Mouse (Mus musculus): Measurements from ENCODE around the gene Kcnh7. TPM values are rescaled to one million over a fixed set of nuclear protein-coding genes. Genes with fewer than 3 reads are reported as not detected.
A peak's percentile ranks its signal among the peaks of the same experiment; 100 is the strongest.

Gene Kcnh7
- total and polyA plus RNA-seq, 2 experiments from 2014 or later, result 8.6 to 11.4 TPM

DNA sequence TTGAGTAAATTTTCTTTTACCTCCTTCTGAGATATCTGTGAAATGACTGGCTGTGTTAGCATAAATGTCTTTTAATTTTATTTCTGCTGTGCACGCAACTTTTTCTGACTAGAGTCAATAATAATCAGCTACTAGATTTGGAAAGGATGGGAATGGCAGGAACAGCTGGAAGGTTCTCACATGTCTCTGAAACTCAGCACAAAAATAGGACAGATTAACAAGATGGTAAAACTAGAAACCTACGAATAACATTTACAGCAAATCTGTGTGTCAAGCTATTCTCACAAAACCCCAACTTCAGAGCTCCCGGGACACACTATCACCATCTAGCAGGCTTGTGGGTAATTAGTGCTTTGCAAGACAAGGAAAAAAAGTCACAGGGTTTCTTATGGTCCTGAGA, 134.2 kb downstream of the Kcnh7 start:
- ATAC-seq (no peak), DNase-seq (ENCODE audit: low spot score) (no peak)
- Histone ChIP-seq H3K9ac (replicated peaks; ENCODE audit: low read length) (no peak overlapping the region), H3K27ac (no peak overlapping the region), H3K4me3 (ENCODE audit: low read length) (no peak overlapping the region), H3K36me3 (ENCODE audit: insufficient read depth, low read length) (no peaks in the 10 kb centered on the region), H3K4me2 (ENCODE audit: low read depth, low read length) (no peak overlapping the region), H3K4me1 (ENCODE audit: insufficient read depth, low read length) (no peaks in the 10 kb centered on the region), H3K9me3 (ENCODE audit: low read length) (no peaks in the 10 kb centered on the region), H3K27me3 (ENCODE audit: insufficient read depth, low read length) (no peaks in the 10 kb centered on the region)
- WGBS, result 72% methylated on average over 3 of the region's 3 CpGs
- no peak for TF ChIP-seq CTCF (IDR thresholded peaks at IDR 0.05; ENCODE audit: low read depth)

DNA sequence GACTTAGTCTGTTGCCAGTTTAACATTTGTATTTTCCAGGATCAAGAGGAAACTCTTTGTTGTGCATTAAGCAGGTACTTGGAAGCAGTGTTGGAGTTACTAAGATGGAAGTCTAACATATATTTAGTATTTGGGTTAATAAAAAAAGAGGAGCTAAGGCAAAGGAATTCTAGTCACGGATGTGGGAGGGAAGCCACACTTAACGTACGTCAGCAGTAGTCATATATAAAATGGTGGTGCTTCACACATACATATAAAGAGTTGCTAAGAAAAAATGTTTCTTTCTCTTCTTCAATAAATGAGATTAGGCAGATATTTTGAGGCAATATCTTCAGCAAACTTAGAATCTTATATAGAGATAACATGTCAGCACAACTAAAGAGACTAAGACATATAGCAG, 144.4 kb downstream of the Kcnh7 start:
- Histone ChIP-seq H3K9ac (replicated peaks; ENCODE audit: low read length) (no peak overlapping the region), H3K9me3 (ENCODE audit: low read length) (no peaks in the 10 kb centered on the region), H3K27ac (no peak overlapping the region), H3K4me2 (ENCODE audit: low read depth, low read length) (no peak overlapping the region), H3K27me3 (ENCODE audit: insufficient read depth, low read length) (no peaks in the 10 kb centered on the region), H3K36me3 (ENCODE audit: insufficient read depth, low read length) (no peaks in the 10 kb centered on the region), H3K4me3 (ENCODE audit: low read length) (no peak overlapping the region), H3K4me1 (ENCODE audit: insufficient read depth, low read length) (no peaks in the 10 kb centered on the region)
- ATAC-seq, result no peak
- no peak for DNase-seq (ENCODE audit: low spot score)
- TF ChIP-seq CTCF (IDR thresholded peaks at IDR 0.05; ENCODE audit: low read depth), result no peak
- WGBS, result 97% methylated on average over 3 of the region's 3 CpGs

DNA sequence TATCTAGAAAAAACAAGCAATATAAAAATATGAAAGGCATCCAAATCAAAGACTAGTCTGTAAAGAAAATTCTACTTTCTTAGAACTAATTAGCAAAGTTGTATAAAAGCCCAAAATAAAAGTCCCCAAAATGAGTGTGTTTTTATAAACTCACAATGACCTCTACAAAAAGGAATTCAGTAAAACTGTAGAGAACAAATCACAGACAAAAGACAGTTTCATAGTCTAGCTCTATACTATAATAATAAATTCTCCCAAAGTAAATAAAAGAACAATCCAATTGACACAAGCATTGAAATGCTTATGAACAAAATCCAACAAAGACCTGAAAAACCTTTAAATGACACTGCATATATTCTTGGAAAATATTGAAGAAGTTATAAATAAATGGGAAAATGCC, 169.2 kb downstream of the Kcnh7 start:
- no peak overlapping the region for H3K9ac ChIP-seq (replicated peaks; ENCODE audit: low read length)
- H3K36me3 ChIP-seq (ENCODE audit: insufficient read depth, low read length), result no peaks in the 10 kb centered on the region
- no peak overlapping the region for H3K4me2 ChIP-seq (ENCODE audit: low read depth, low read length)
- TF ChIP-seq CTCF (IDR thresholded peaks at IDR 0.05; ENCODE audit: low read depth), result no peak
- H3K27me3 ChIP-seq (ENCODE audit: insufficient read depth, low read length), result no peaks in the 10 kb centered on the region
- no peaks in the 10 kb centered on the region for H3K9me3 ChIP-seq (ENCODE audit: low read length)
- H3K27ac ChIP-seq, result no peak overlapping the region
- no peak for DNase-seq (ENCODE audit: low spot score)
- H3K4me1 ChIP-seq (ENCODE audit: insufficient read depth, low read length), result no peaks in the 10 kb centered on the region
- H3K4me3 ChIP-seq (ENCODE audit: low read length), result no peak overlapping the region
- ATAC-seq, result no peak

DNA sequence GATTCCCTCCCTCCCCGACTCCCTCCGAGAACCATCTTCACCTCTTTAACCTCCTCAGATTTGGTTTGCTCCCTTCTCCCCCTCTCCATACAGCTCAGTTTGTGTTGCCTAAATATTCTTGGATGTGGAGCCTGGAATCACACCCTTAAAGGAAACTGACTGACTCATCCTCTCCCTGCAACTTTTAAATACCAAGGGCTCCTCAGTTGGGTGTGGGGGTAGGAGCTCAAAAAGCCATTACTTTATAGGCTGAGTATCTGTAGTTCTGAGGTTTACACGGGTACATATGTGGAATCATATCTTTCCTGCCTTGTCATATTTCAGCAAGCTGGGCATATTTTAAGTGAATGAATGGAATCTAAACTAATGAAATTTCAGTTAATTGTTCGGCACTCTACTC, 174.9 kb downstream of the Kcnh7 start:
- no peaks in the 10 kb centered on the region for H3K36me3 ChIP-seq (ENCODE audit: insufficient read depth, low read length)
- WGBS, result 91% methylated on average over 4 of the region's 4 CpGs
- DNase-seq (ENCODE audit: low spot score), result no peak
- H3K4me1 ChIP-seq (ENCODE audit: insufficient read depth, low read length), result no peaks in the 10 kb centered on the region
- no peak overlapping the region for H3K4me3 ChIP-seq (ENCODE audit: low read length)
- no peak overlapping the region for H3K4me2 ChIP-seq (ENCODE audit: low read depth, low read length)
- H3K9ac ChIP-seq (replicated peaks; ENCODE audit: low read length), result no peak overlapping the region
- ATAC-seq, result no peak
- H3K27ac ChIP-seq, result no peak overlapping the region
- TF ChIP-seq CTCF (IDR thresholded peaks at IDR 0.05; ENCODE audit: low read depth), result no peak
- no peaks in the 10 kb centered on the region for H3K9me3 ChIP-seq (ENCODE audit: low read length)
- no peaks in the 10 kb centered on the region for H3K27me3 ChIP-seq (ENCODE audit: insufficient read depth, low read length)

DNA sequence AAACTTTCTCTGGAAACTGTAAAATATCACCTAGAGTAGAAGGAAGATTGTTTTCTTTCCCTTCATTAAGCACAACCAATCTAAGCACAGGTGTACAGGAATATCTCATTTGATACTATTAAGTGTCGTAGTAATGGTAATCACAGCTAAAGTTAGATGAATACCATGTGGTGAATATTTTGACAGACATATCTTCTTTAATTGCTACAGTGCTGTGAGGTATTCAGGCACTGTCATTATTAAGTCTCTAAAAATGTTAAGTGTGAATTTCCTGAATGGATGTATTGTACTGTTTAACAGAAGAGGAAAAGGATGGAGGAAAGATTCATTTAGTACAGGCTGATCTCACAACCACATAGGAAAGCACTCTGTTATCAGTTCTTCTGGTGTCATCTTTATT, 181.3 kb downstream of the Kcnh7 start:
- no peaks in the 10 kb centered on the region for H3K9me3 ChIP-seq (ENCODE audit: low read length)
- H3K36me3 ChIP-seq (ENCODE audit: insufficient read depth, low read length), result no peaks in the 10 kb centered on the region
- H3K9ac ChIP-seq (replicated peaks; ENCODE audit: low read length), result no peak overlapping the region
- DNase-seq (ENCODE audit: low spot score), result no peak
- no peak overlapping the region for H3K4me3 ChIP-seq (ENCODE audit: low read length)
- H3K4me1 ChIP-seq (ENCODE audit: insufficient read depth, low read length), result no peaks in the 10 kb centered on the region
- WGBS, result 87% methylated on average over 1 of the region's 1 CpGs
- no peak for TF ChIP-seq CTCF (IDR thresholded peaks at IDR 0.05; ENCODE audit: low read depth)
- no peak overlapping the region for H3K27ac ChIP-seq
- no peak for ATAC-seq
- no peaks in the 10 kb centered on the region for H3K27me3 ChIP-seq (ENCODE audit: insufficient read depth, low read length)
- no peak overlapping the region for H3K4me2 ChIP-seq (ENCODE audit: low read depth, low read length)

DNA sequence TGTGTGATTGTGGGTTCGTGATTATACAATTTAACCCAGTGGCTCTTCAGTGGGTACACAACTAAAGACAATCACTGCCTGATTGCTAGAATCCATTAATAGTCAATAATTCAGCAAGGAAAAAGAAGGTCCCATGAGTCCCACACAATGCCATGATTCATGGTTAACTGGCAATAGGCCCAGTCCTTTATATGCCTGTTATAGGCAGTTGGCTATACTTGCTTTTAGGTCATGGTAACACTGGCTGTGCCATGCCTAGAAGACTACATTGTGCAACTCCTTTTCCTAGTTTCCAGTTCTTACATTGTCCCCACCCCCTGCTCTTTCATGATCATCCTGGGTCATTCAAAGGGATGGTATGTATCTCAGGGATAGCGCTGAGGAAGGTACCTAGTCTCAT, 186.4 kb downstream of the Kcnh7 start:
- Histone ChIP-seq H3K4me2 (ENCODE audit: low read depth, low read length) (no peak overlapping the region), H3K4me1 (ENCODE audit: insufficient read depth, low read length) (no peaks in the 10 kb centered on the region), H3K9me3 (ENCODE audit: low read length) (no peaks in the 10 kb centered on the region), H3K27me3 (ENCODE audit: insufficient read depth, low read length) (no peaks in the 10 kb centered on the region), H3K9ac (replicated peaks; ENCODE audit: low read length) (no peak overlapping the region), H3K27ac (no peak overlapping the region), H3K4me3 (ENCODE audit: low read length) (no peak overlapping the region), H3K36me3 (ENCODE audit: insufficient read depth, low read length) (no peaks in the 10 kb centered on the region)
- TF ChIP-seq CTCF (IDR thresholded peaks at IDR 0.05; ENCODE audit: low read depth), result no peak
- no peak for ATAC-seq
- 78% methylated on average over 2 of the region's 2 CpGs for WGBS
- no peak for DNase-seq (ENCODE audit: low spot score)

DNA sequence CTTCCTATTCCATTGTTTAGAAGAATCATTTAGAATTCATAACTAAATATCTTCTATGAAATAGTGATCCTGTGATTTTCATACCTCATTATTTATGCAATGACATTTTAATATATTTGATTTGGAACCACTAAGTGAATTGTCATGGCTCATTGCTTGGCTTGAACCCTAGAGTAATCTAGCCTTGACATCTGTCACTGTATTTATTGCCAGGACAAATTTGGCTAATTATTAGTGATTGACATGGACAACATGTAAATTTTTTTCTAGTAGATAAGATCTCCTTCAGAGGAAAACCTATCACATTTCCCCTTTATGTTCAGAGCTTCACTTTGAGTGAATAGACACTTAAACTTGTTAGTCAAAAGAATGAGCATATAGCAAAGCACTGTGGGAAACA, 195.5 kb downstream of the Kcnh7 start:
- no peak overlapping the region for H3K27ac ChIP-seq
- no peak overlapping the region for H3K9ac ChIP-seq (replicated peaks; ENCODE audit: low read length)
- no peaks in the 10 kb centered on the region for H3K36me3 ChIP-seq (ENCODE audit: insufficient read depth, low read length)
- no peaks in the 10 kb centered on the region for H3K9me3 ChIP-seq (ENCODE audit: low read length)
- DNase-seq (ENCODE audit: low spot score) (peak; percentile 64), ATAC-seq (no peak; the same call in 1 of the 2 replicates)
- H3K4me2 ChIP-seq (ENCODE audit: low read depth, low read length), result no peak overlapping the region
- no peaks in the 10 kb centered on the region for H3K27me3 ChIP-seq (ENCODE audit: insufficient read depth, low read length)
- TF ChIP-seq CTCF (IDR thresholded peaks at IDR 0.05; ENCODE audit: low read depth), result no peak
- no peaks in the 10 kb centered on the region for H3K4me1 ChIP-seq (ENCODE audit: insufficient read depth, low read length)
- H3K4me3 ChIP-seq (ENCODE audit: low read length), result no peak overlapping the region
